14 mouse cellular contexts compared by ENCODE assay signal in the genomic region with DNA sequence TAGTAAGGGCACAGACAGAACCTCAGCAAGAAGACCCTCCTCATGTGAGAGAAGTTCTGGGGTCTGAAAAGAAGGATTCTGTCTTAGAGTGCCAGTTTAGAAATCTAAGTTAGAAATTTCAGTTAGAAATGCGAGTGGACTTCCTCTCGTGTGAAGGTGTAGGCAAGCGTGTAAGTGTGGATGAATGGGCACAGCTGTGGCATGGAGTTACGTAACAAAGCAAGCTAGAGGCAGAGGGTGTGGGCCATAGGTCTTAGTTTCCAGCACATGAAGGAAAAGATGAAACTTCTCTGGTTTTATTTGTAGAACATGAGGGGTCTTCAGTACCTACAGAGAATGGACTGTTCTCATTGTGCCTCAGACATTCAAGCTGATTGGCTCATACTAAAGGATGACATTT.
DNase-seq lines count a peak whose midpoint lies in the region; ATAC-seq lines count a peak whose summit lies in the region.
"Had no signal": no experiment of that assay in that cellular context is flagged by ENCODE, and none has a peak within 500 bp of the region (broad histone marks: within the 10 kb centered on the region; RNA-seq: fewer than 3 reads in every experiment).

No protein-coding gene starts in this region.

- peak; percentile 33; the same call in 1 of the 2 replicates for ATAC-seq in common myeloid progenitor, adult 5-6 weeks (replicated peaks; ENCODE audit: low read depth, poor library complexity, severe bottlenecking)
- ATAC-seq in neutrophil, adult 5-6 weeks (ENCODE audit: extremely low read depth, insufficient number of reproducible peaks, low FRiP score, poor library complexity, severe bottlenecking) = peak; percentile 29; the same call in 1 of the 2 replicates
- ATAC-seq: activated CD4-positive, CD25-positive, alpha-beta regulatory T cell, adult 4 months; forebrain, embryonic 15.5 days; hindbrain, embryonic 16.5 days had no signal

- DNase-seq in 416B (ENCODE audit: low read depth) = peak; percentile 56
- peak; percentile 57 for DNase-seq in lung, postnatal 14 days
- DNase-seq in kidney, postnatal 4 days = no peak
- DNase-seq in urinary bladder, adult 2 months (ENCODE audit: low spot score) = no peak
- DNase-seq: adrenal gland, adult 8-10 months; cerebellum, adult 8-10 months; gastrocnemius, adult 2 months; gastrocnemius, postnatal 36 days; kidney, adult 2 months had no signal

Comparison
In these comparisons a context has a peak if more than half of its experiments do, and no peak if none do; other contexts are left out.
1. DNase-seq: peak in 416B (single experiment) and lung, postnatal 14 days (single experiment); none in kidney, postnatal 4 days (0 of 2) and urinary bladder, adult 2 months (single experiment).